Mouse (Mus musculus): ENCODE measurements at regions not wholly inside any gene's neighbourhood (a gene's known extent, or its start where the extent isn't known, plus 50 kb on each side); places are given as distances from the start of the nearest gene placed in this dataset.

DNA sequence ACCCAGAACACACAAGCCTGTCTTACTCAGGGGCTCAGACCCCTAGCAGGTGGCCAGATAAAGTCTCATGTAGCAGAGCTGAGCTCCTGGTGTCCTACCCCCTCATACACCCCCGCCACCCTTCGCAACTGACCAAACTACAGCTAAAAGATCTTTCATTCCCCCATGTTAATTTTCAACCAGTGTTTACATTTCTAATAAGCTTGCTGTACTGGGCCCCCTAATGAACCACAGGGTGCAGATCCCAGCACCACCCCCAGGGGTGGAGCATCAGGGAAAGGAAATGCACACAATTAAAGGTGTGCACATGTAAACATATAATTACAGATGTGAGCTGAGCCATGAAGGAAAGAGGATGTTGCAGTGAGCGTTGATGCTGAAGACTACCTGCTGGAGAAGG lies 54.6 kb upstream of the Stx16 start:
- in situ Hi-C loops (cut with MboI; ENCODE audit: low pct_ligation_motif_present, low pct_unique_long_range_greater_than_20kb, low sequenced_read_pairs): no loop called here
- no peaks in the 10 kb centered on the region for H3K36me3 ChIP-seq (replicated peaks in 1 of 2; ENCODE audit: control insufficient read depth in 1 of 2, insufficient read depth in 1 of 2, low read length in 1 of 2)
- H3K4me2 ChIP-seq (ENCODE audit: insufficient read depth, low read depth, poor library complexity, severe bottlenecking): no peak overlapping the region
- dilution Hi-C loops (cut with MboI; ENCODE audit: extremely low pct_ligation_motif_present, extremely low pct_unique_long_range_greater_than_20kb, low sequenced_read_pairs): no loop called here
- no peak overlapping the region for H3K4me3 ChIP-seq (replicated peaks in 1 of 3; ENCODE audit: low read depth in 2 of 3, low read length in 2 of 3, poor library complexity in 1 of 3)
- H3K9ac ChIP-seq (ENCODE audit: insufficient read depth, low read depth): no peak overlapping the region
- no peaks in the 10 kb centered on the region for H3K79me2 ChIP-seq (replicated peaks; ENCODE audit: control insufficient read depth, extremely low read depth, insufficient read depth, poor library complexity, severe bottlenecking)
- peaks cover 73% of the 10 kb centered on the region for H3K27me3 ChIP-seq (replicated peaks)
- no peak overlapping the region for H3K27ac ChIP-seq (ENCODE audit: insufficient read depth, low read depth)
- DNase-seq (ENCODE audit: extremely low read depth): no peak
- TF ChIP-seq BHLHE40 (IDR thresholded peaks at IDR 0.05; ENCODE audit: low read depth, low read length): no peak
- TF ChIP-seq MYC (IDR thresholded peaks at IDR 0.05; ENCODE audit: low read depth, low read length): no peak
- TF ChIP-seq IRF4 (IDR thresholded peaks at IDR 0.05; ENCODE audit: low read depth, low read length): no peak
- no peak for TF ChIP-seq RAD21 (IDR thresholded peaks at IDR 0.05; ENCODE audit: low read depth, low read length)
- no peak for TF ChIP-seq GABPA (IDR thresholded peaks at IDR 0.05; ENCODE audit: insufficient replicate concordance, low read depth, low read length)
- no peak for TF ChIP-seq ZNF384 (IDR thresholded peaks at IDR 0.05; ENCODE audit: low read depth, low read length)
- TF ChIP-seq ETS1 (conservative IDR thresholded peaks at IDR 0.05; ENCODE audit: low read depth, low read length): no peak
- no peak for TF ChIP-seq USF1 (IDR thresholded peaks at IDR 0.05; ENCODE audit: low read depth, low read length)
- TF ChIP-seq NELFE (IDR thresholded peaks at IDR 0.05; ENCODE audit: low read depth, low read length): no peak
- TF ChIP-seq NRF1 (IDR thresholded peaks at IDR 0.05; ENCODE audit: low read depth, low read length): no peak
- TF ChIP-seq UBTF (IDR thresholded peaks at IDR 0.05; ENCODE audit: low read depth, low read length): no peak
- TF ChIP-seq EP300 (IDR thresholded peaks at IDR 0.05; ENCODE audit: low read length): no peak
- no peak for TF ChIP-seq CTCF (conservative IDR thresholded peaks at IDR 0.05 in 1 of 2, IDR thresholded peaks at IDR 0.05 in 1 of 2; ENCODE audit: low read depth in 2 of 2, low read length in 2 of 2)
- TF ChIP-seq MAFK (IDR thresholded peaks at IDR 0.05; ENCODE audit: insufficient replicate concordance, low read length): no peak
- TF ChIP-seq MAX (IDR thresholded peaks at IDR 0.05; ENCODE audit: low read length): no peak
- no peak for TF ChIP-seq MEF2A (IDR thresholded peaks at IDR 0.05; ENCODE audit: borderline replicate concordance, low read depth, low read length)
- TF ChIP-seq POLR2AphosphoS2 (IDR thresholded peaks at IDR 0.05; ENCODE audit: low read depth, low read length): no peak
- no peak for TF ChIP-seq JUN (IDR thresholded peaks at IDR 0.05; ENCODE audit: insufficient read depth, low read depth, low read length)
- TF ChIP-seq MAZ (IDR thresholded peaks at IDR 0.05; ENCODE audit: low read depth, low read length): no peak
- H3K4me1 ChIP-seq (ENCODE audit: control insufficient read depth in 1 of 2, insufficient read depth in 2 of 2): peaks cover 0 to 6% of the 10 kb centered on the region in 2 experiments; a peak in 1 of 4 replicates
- H3K9me3 ChIP-seq (replicated peaks; ENCODE audit: low read length): no peaks in the 10 kb centered on the region

DNA sequence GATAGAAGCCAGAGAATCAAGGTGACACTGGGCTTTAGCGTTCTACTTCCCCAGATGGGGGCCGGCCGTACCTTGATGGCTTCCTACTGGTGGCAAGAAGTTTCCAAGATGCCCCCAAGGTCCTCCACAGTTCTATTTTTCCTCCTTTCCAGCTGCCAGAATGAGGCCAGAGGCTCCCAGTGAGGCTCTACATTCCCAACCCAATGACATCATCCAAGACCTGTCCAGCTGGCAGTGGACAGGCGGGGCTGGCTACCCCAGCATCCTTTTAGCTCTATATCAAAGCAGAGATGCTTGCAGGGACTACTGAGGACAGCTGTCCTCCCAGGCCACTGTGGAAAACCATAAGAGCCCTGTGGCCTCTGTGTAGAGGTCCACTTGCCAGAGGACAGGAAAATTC lies 53.8 kb upstream of the Stx16 start:
- dilution Hi-C loops (cut with MboI; ENCODE audit: extremely low pct_ligation_motif_present, extremely low pct_unique_long_range_greater_than_20kb, low sequenced_read_pairs) (no loop called here), in situ Hi-C loops (cut with MboI; ENCODE audit: low pct_ligation_motif_present, low pct_unique_long_range_greater_than_20kb, low sequenced_read_pairs) (no loop called here)
- no peak for DNase-seq (ENCODE audit: extremely low read depth)
- no peak overlapping the region for H3K27ac ChIP-seq (ENCODE audit: insufficient read depth, low read depth)
- no peaks in the 10 kb centered on the region for H3K36me3 ChIP-seq (replicated peaks in 1 of 2; ENCODE audit: control insufficient read depth in 1 of 2, insufficient read depth in 1 of 2, low read length in 1 of 2)
- H3K79me2 ChIP-seq (replicated peaks; ENCODE audit: control insufficient read depth, extremely low read depth, insufficient read depth, poor library complexity, severe bottlenecking): no peaks in the 10 kb centered on the region
- H3K4me3 ChIP-seq (replicated peaks in 1 of 3; ENCODE audit: low read depth in 2 of 3, low read length in 2 of 3, poor library complexity in 1 of 3): no peak overlapping the region
- no peak overlapping the region for H3K4me2 ChIP-seq (ENCODE audit: insufficient read depth, low read depth, poor library complexity, severe bottlenecking)
- TF ChIP-seq TCF12 (IDR thresholded peaks at IDR 0.05; ENCODE audit: low read depth, low read length) (no peak), KAT2A (IDR thresholded peaks at IDR 0.05; ENCODE audit: insufficient replicate concordance, low read length) (no peak), JUN (IDR thresholded peaks at IDR 0.05; ENCODE audit: insufficient read depth, low read depth, low read length) (no peak), MXI1 (IDR thresholded peaks at IDR 0.05; ENCODE audit: low read depth, low read length) (no peak), MYC (IDR thresholded peaks at IDR 0.05; ENCODE audit: low read depth, low read length) (no peak), EP300 (IDR thresholded peaks at IDR 0.05; ENCODE audit: low read length) (no peak), GABPA (IDR thresholded peaks at IDR 0.05; ENCODE audit: insufficient replicate concordance, low read depth, low read length) (no peak), USF2 (conservative IDR thresholded peaks at IDR 0.05; ENCODE audit: low read depth, low read length) (no peak), HCFC1 (IDR thresholded peaks at IDR 0.05; ENCODE audit: low read depth, low read length) (no peak), MAZ (IDR thresholded peaks at IDR 0.05; ENCODE audit: low read depth, low read length) (no peak), CTCF (conservative IDR thresholded peaks at IDR 0.05 in 1 of 2, IDR thresholded peaks at IDR 0.05 in 1 of 2; ENCODE audit: low read depth in 2 of 2, low read length in 2 of 2) (no peak), UBTF (IDR thresholded peaks at IDR 0.05; ENCODE audit: low read depth, low read length) (no peak), SIN3A (IDR thresholded peaks at IDR 0.05; ENCODE audit: low read length) (no peak), NRF1 (IDR thresholded peaks at IDR 0.05; ENCODE audit: low read depth, low read length) (no peak), ZMIZ1 (IDR thresholded peaks at IDR 0.05; ENCODE audit: low read depth, low read length) (no peak), JUND (conservative IDR thresholded peaks at IDR 0.05; ENCODE audit: low read depth, low read length) (no peak)
- H3K9ac ChIP-seq (ENCODE audit: insufficient read depth, low read depth): no peak overlapping the region
- H3K4me1 ChIP-seq (ENCODE audit: control insufficient read depth in 1 of 2, insufficient read depth in 2 of 2): peaks cover 0 to 6% of the 10 kb centered on the region in 2 experiments; a peak in 1 of 4 replicates
- peaks cover 74% of the 10 kb centered on the region for H3K27me3 ChIP-seq (replicated peaks)
- no peaks in the 10 kb centered on the region for H3K9me3 ChIP-seq (replicated peaks; ENCODE audit: low read length)

All from CH12.LX (cell line).